Mouse (Mus musculus) urinary bladder, postnatal 4 days (tissue): ENCODE measurements around the gene Oosp2.

ENCODE experiments used
- DNase-seq, 2 experiments: peaks; one replicate each; pipeline ENCODE4 v3.0.0; 2021 to 2022; ENCODE audit warnings: low spot score in 2 of 2

Gene Oosp2

DNA sequence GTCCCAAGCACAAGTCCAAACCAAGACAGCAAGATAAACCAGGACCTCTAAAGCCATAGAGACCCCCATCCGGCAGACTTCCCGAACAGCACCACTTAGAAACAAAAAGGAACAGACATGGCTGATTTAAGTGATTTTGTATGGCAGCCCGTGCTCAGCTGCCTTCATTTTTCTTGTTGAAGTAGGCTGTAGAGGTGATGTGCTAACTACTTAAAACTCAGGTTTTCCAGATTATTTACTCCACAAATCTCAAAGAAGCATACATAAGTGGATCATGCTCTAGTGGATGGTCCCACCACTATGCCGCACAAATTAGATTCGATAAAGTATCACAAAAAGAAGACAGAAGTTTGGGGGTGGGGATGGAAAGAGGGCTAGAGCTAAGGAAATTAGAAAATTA lies at the start of gene Oosp2:
Oosp2 (minus strand) TSS at position 101 of the 400 bp plus-strand sequence.
- no peak for DNase-seq

DNA sequence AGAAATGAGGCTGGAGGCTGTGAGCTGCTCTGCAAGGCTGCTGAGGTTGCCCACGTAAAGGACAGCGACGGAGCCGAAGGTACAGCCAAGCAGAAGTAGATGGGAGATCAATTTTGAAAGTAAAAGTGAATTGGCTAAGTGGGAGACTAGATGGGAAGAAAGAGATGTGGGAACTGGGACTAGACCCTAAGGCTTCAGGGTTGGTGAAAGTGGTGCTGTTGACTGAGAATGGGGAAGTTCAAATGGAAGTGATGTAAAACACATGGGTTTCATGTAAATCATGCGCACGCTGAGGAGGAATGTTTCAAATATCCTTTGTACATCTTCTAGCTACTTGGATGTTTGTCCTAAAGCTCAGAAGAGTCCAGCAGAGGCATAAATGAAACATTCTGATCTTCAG lies 38.0 kb upstream of the Oosp2 start:
- DNase-seq, result no peak

DNA sequence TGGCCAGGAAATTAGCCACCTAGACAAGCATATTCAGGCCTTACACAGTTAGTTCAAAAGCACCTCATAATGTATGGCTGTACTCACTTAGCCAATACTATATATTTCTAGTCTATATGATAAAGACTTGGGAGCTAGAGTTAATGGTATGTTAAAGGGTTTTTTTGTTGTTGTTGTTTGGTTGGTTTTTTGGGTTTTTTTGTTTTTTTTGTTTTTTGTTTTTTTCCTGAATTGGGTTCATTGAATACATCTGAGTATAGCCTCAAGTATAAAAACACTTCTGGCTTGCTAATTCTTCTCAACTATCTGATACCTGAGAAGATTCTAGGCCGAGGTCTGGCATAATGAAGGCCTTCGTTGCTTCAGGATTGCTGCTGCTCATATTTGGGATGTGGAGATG lies 36.4 kb upstream of the Oosp2 start, which contains the start of gene Oosp3:
Oosp3 (plus strand) TSS at position 301 of the 400 bp plus-strand sequence.
- no peak for DNase-seq

DNA sequence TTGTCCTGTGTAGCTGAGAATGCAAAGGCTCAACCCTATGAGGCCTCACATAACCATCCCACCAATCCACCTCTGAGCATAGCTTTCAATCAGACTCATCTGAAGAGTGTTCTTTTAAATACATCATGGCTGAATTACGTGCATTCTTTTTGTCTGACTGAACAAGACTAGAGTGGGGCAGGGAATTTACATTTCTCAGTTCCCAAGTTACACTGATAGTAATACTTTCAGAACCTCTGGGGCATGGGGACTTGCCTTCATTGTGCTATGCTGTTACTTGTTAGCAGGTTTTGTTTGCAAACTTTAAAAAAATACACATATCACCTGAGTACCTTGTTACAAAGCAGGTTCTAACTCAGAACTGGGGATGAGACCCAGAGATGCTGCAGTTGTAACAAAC lies 31.1 kb upstream of the Oosp2 start:
- no peak for DNase-seq

DNA sequence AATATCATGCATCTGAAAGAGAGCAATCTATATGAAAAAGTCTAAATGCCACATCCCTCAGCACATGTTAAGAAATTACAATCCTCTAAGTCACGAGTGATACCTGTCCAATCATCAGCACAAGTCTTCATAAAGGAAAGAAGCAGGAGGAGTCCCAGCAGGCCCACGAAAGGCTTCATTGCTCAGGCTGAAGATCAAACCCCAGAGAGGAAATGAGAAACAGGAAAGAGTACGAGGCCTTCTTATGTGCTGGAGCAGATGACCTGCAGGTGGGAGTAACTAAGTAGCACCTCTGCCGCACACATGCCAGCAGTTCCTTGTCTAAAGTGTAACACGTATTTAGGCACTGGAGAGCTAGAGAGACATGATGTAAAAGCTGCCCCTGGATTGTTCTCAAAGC lies 30.5 kb upstream of the Oosp2 start, which contains the start of gene Oosp1:
Oosp1 (minus strand) TSS at position 312 of the 400 bp plus-strand sequence.
- DNase-seq, result no peak

GRCm38 (mm10) chr19:11661562-11661961 lies 1.2 kb upstream of the Oosp2 start:
- no peak for DNase-seq

- DNase-seq, result no peak
Measured at GRCm38 (mm10) chr19:11659142-11659541, 1.2 kb downstream of the Oosp2 start.

DNA sequence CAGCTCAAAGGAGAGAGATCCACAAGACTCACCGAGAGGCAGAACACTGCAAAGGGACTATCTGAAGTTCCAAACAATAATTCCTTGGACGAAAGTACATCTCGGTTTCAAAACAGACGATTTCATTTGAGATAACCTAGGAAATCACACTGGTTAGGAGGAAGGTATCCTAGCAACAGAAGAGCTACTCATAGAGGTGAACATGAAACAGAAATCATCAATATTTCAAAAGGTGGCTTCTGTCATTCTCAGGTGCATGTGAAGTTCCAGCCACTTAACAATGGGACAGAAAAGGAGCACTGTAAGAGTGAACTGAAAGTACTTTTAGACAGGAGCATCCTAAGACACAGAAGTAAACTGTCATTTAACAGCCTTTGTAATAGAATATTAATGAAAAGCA lies 10.8 kb downstream of the Oosp2 start:
- DNase-seq, result no peak

GRCm38 (mm10) chr19:11646166-11646565 lies 14.2 kb downstream of the Oosp2 start:
- DNase-seq, result no peak

DNA sequence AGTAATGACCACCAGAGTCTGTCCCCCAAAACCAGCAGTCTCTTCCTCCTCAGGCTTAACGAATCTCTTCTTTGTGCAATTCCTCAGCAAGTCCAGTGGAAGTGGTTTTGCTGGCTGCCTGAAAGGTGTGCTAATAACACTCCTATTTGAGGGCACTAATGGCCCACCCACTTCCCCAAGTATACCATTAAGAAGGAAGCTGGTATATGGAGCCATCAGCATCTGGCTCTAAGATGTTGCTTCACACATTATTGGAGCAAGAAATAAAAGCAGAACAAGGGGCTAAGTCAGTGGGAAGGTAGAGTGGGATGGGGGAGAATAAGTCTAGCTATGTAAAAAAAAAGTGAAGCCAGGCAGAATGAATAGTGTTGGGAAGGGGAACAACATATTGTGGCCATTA lies 19.6 kb downstream of the Oosp2 start, which contains the start of gene Ms4a3:
Ms4a3 (minus strand) TSS at position 120 of the 400 bp plus-strand sequence.
- no peak for DNase-seq

GRCm38 (mm10) chr19:11639038-11639437 lies 21.3 kb downstream of the Oosp2 start:
- no peak for DNase-seq

GRCm38 (mm10) chr19:11635572-11635971 lies 24.8 kb downstream of the Oosp2 start:
- no peak for DNase-seq

GRCm38 (mm10) chr19:11634330-11634729 lies 26.0 kb downstream of the Oosp2 start:
- DNase-seq, result no peak

GRCm38 (mm10) chr19:11633732-11634131 lies 26.6 kb downstream of the Oosp2 start:
- DNase-seq, result no peak

DNA sequence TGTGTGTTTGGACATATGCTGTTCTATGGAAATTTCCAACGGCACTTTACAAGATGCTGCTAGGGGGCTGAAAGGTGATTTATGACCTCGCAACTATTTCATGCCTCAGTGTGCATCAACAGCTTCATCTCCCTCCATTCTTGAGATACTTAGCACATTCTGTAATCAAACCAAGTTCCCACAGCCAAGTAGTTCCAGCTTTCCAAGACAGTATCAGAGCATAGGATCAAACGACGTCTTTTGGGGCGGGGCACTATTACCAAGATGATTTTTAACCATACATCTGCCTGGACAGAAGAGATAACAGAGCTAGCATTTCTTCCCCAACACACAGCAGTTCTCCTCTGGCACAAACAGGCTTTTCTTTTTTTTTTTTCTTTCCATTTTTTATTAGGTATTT lies 35.1 kb downstream of the Oosp2 start:
- no peak for DNase-seq

- no peak for DNase-seq
Measured at GRCm38 (mm10) chr19:11624800-11625199, 35.6 kb downstream of the Oosp2 start.

DNA sequence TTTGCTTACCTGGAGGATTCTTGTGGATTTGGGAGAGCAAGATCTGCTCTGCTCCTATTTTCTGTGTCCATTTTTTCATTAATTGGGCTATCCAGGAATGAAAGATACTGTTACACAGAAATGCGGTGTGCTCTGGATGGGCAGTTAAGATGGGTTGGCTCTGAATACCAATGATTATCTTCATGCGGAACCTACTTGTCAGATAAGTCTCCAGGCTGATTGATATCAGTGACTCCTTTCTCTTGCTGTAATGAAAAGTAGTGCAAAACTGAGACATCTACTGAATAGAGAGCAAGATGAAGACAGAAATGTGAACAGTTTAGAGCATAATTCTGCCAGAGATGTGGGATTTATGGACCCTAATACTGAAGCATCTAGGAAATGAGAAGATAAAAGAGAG lies 36.8 kb downstream of the Oosp2 start, which contains the start of gene Ms4a2:
Ms4a2 (minus strand) TSS at position 169 of the 400 bp plus-strand sequence.
- DNase-seq, result no peak

GRCm38 (mm10) chr19:11617983-11618382 lies 42.4 kb downstream of the Oosp2 start:
- DNase-seq, result no peak

GRCm38 (mm10) chr19:11614805-11615204 lies 45.6 kb downstream of the Oosp2 start:
- DNase-seq, result no peak

GRCm38 (mm10) chr19:11613776-11614443 lies 46.4 kb downstream of the Oosp2 start:
- no peak for DNase-seq

- DNase-seq, result no peak
Measured at GRCm38 (mm10) chr19:11613084-11613483, 47.3 kb downstream of the Oosp2 start.

GRCm38 (mm10) chr19:11612293-11612692 lies 48.1 kb downstream of the Oosp2 start:
- no peak for DNase-seq

DNA sequence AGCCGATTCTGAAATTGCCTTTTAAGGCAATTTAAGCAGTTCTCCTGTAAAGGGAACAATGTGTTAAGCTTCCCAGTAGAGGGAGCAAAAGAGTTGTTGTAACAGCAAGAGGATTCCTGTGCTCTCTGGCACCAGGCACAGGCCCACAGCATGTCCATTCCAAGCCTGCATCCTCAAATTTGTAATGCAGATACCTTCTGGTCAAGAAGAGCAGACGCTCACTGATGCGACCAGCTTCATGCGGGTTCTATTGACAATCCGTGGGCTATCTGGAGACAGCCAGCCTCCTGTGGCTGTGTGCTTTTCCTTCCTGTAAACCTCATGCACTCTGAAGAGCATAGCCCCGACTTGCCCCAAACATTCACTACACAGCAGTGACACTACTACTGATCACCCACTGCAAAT lies 48.8 kb downstream of the Oosp2 start:
- DNase-seq, result no peak

DNA sequence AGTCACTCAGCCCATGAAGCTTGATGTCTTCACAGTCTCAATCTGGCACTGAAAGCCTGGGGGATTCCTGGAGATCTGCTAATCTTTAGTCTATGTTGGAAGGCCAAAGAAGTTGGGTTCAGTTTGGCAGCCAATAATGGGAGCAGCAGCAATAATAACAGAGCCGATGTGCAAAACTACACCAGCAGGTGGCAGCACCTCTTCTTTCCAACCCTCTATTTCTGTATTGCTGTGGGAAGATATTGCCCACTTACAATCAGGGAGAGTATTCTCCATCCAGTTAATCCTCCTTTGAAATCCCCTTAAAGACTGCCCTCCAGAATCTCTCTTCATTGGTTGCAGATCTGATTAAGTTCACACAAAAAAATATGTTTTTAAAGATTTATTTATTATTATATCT lies 52.2 kb downstream of the Oosp2 start:
- DNase-seq, result peak in 1 of 2 experiments; percentile 60
